Mouse (Mus musculus): ENCODE measurements around the gene Gm38431. TPM values are rescaled to one million over a fixed set of nuclear protein-coding genes. Genes with fewer than 3 reads are reported as not detected.
A peak's percentile ranks its signal among the peaks of the same experiment; 100 is the strongest.
"Not testable (repeated sequence)": the region's sequence is repeated elsewhere in the genome, so short reads cannot be mapped to it uniquely, and the experiment has no call there.

The Gm38431 gene
- total RNA-seq, 4 experiments from 2014 or later: 2.7 to 5.4 (median 4.0) TPM

DNA sequence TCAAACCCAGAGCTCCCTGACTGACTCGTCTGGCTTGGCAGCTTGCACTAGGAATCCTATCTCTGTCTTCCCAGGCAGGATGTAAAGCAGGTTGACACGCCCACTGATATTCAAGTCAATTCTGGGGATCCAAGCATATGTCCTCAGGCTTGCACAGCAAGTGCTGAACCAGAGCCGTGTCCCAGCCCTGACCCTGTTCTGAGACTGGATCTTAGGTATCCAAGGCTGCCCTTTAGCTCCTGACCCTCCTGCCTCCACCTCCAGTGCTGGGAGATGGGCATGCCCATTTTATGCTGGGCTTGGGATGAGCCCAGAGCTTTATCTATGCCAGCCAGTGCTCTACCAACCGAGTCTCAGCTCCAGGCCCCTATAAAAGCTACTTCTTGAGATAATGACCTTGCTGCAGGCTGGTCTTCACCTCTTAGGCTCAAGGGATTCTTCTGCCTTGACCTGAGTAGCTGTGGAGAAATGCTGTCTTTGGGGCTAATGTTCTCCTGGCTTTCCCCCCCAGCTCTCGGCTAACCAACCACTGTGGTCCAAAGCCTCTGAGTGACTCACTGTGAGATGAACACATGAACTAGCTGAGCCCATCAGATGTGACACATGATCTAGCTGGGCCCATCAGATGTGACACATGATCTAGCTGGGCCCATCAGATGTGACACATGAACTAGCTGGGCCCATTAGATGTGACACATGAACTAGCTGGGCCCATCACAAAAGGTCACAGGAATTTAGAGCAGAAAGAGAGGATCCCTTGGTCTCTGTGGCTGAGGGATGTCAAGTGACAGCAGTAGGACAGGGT, 14.2 kb upstream of the Gm38431 start:
- DNase-seq (ENCODE audit: low spot score in 2 of 2): no peak

DNA sequence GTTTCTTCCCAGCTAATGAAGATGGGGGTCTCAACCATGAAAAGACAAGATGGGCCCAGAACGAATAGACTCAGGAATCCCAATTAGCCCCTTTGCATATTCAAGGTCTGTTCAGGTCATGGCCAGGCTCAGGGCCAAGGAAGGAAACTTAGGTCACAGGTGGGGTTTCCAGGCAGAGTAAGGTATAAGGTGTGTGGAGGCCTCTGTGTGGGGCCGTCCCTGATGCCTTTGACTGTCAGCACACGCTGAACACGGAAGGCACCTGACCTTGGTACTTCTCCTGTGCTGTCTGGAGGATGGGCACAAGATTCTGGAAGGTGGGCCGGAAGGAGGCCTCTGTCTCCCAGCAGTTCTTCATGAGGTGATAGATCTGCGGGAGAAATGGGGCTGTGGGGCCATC, 13.0 kb upstream of the Gm38431 start:
- DNase-seq (ENCODE audit: low spot score in 2 of 2): no peak

DNA sequence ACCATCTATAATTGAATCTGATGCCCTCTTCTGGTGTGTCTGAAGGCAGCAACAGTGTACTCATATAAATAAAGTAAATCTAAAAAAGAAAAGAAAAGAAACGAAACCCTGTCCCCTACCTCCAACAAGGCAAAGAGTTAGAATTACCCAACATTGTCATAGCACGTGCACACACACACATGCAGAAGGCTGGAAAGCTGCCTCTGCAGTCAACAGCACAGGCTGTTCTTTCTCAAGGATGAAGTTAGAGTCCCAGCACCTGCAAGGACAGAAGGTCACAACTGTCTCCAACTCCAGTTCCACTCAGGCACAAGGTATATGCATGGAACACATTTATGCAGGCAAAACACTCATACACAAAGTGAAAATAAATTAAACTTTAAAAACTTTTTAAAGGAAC, 10.3 kb upstream of the Gm38431 start:
- DNase-seq (ENCODE audit: low spot score in 2 of 2): no peak

DNA sequence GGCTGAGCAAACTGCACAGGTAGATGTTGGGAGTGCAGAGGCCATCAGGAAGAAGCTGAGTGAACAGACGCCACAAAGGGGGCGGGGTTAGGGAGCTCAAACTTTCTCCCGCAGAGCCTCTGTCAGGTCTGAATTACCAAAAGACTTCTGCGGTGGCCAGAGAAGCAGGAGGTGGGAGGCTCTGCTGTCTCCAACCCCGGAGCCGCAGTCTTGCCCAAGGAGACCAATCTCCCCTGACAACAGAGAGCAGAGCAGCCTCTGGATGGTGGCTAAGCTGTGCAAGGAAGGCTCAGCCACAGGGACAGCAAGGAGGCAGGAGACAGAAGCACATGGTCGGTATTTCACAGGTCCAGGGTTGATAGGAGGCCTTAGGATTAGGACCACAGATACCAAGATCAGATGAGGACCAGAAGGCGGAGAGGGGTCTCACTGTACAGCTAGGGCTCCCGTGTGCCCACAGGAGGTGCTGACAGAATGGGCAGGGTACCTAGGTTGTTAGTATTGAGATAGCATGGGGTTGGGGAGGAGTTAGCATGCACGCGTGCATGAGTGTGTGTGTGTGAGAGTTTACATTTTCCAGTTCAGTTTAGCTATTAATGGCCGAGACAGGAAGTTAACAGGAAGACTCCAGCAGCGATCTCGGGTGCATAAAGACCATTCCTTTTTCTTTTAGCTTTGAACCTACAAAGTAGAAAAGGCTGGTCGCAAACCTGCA, 8.8 kb upstream of the Gm38431 start:
- DNase-seq (ENCODE audit: low spot score in 2 of 2): no peak

DNA sequence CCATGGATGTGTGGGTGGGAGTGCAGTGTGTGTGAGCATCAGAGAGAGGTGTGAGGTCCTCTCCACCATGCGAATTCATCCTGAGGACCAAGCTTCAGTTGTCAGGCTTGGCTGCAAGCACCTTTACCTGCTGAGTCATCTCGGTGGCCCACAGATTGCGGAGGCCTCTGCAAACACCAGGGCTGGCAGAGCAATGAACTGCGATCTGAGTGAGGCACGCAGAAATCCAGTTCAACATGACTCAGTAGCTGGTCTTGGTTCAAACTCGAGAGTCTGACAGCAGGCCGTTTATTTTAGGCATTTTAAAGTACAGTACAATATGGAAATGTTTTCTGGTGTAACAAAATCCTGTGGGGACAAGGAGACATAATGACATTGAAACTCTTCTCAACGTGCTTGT, 6.0 kb upstream of the Gm38431 start:
- peak; percentile 61 to 73 for DNase-seq (ENCODE audit: low spot score in 2 of 2)

DNA sequence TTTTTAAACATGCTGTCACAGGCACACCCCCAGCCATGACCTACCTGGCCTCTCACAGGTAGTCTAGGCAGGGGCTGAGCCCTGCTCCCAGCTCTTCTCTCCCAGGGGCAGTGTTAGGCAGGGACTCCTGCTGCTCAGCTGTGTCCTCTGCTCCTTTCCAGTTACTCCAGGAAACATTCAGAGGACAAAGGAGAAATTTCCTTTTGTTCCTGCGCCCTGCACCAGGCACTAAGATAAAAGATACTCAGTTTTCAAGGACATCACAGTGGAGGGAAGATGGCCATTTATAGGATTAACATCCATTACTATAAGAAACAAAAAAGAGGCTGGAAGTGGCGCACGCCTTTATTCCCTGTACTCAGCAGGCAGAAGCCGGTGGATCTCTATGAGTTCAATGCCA, 4.2 kb upstream of the Gm38431 start:
- DNase-seq (ENCODE audit: low spot score in 2 of 2): no peak

DNA sequence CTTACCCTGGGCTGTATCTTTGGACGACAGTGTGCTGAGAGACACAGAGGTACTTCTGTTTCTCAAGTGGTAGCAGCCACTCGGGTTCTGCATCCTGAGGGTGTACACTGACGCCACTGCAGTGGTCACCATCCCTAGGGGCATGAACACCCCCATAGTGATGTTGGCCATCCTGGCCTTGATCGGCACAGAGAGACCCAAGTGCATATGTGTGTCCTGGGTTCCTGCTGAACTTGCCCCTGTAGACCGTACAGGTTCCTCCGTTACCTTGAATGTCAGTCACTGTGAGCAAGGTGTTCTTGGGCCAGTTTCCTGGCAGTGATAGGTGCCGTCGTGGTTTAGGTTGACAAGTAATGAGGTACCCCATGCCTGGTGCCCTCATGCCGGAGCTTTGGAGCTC, 1.6 kb upstream of the Gm38431 start:
- no peak for DNase-seq (ENCODE audit: low spot score in 2 of 2)

DNA sequence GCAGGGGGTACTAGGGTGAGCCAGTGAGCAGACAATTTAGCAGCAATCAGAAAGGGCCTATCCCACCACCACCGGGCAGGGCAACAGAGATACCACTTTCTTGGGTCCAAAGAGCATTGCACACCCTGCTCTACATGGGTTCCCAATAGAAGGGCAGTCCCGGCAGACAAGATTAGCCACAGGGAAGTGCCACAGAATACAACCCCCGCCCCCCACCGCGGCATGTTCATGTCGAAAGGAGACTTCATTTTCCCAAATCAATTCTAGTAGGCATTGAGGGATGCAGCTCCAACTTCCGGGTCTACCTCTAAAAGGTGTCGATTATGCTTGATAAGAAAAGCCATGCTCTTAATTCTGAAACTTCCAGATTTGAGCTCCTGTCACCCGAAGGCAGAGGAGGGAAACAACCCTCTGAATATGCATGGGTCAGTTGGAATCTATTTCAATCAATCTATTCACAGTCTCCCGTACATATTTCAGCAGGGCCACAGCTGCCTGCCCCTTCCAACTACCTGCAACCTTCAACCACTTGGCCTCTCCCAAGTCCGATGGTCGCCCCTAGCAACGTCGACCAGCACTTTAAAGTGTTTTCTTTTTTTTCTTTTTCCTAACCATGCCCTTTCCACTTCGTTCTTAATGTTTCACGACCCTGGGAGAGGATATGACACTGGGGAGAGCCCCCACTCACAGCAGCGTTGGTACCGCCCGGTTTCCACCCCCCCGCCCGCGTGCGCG, 658 bp downstream of the Gm38431 start:
- DNase-seq (ENCODE audit: low spot score in 2 of 2): no peak

DNA sequence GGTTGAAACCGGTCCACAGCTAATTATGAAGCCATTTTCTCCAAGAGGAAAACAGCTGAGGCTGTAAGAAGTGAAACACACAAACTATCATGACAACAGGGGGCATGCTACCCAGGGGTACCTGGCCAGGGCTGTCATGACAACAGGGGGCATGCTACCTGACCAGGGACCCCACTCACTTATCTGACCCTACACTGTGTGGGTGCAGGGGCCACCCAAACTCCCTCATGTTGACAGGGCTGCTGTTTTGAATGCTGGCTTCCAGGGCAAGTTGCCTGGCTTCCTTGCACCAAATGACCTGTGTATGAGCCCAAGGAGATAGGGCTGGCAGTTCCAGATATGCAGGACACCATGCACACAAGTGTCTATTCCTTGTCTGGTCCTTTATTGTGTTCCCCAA, 1.3 kb downstream of the Gm38431 start:
- DNase-seq (ENCODE audit: low spot score in 2 of 2): no peak

DNA sequence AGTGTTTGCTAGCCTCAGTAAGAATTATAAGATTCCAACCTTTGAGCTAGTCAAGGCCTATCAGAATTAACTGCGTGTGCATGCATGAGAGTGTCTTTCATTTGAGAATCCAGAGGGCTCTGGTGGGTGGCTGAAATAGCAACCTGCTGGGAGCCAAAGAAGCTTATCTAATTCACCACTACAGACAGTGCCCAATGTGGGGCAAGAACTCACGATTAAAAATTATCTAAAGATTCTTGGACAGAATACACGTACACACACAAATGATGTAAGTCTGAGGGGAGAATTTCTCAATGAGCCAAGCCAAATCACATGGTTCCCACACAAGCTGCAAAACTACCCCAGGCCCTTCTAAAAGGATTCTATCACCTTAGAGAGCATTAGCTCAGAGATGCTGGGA, 8.5 kb downstream of the Gm38431 start:
- DNase-seq (ENCODE audit: low spot score in 2 of 2): no peak

DNA sequence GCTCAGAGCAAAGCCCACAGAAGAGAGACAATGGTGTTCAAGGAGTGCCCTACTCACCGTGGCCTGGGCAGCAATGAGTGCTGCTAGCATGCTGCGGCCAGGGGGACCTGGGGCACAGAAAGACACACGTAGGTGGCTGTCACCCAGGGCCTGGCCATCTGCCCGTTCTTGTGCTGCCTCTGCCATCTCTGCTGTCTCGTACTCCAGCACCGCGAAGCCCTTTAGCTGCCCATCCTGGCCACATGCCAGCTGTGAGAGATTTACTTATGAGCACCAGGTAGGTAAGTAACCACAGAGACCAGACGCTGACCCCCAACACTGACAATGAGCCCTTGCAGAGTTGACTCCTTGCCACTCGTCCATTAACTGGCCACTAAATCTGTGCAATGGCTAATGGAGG, 10.7 kb downstream of the Gm38431 start:
- no peak for DNase-seq (ENCODE audit: low spot score in 2 of 2)

DNA sequence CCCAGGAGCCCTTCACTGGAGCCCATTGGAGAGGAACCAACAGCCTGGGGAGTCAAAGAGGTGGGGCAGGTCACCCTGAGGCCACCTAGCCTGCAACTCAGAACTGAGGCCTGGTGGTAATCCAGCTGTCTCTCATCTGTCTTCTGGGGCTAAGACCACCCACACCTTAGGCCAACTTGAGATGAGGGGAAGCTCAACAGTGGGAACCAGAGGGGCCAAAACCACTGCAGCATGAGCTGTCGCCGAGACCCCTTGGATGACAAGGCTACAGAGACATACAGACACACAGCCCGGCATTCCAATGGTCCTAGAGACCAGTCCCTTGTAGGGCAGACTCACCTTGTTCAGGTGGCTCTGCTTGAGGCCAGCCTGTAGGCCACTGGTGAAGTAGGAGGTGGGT, 16.2 kb downstream of the Gm38431 start:
- DNase-seq (ENCODE audit: low spot score in 2 of 2): no peak

DNA sequence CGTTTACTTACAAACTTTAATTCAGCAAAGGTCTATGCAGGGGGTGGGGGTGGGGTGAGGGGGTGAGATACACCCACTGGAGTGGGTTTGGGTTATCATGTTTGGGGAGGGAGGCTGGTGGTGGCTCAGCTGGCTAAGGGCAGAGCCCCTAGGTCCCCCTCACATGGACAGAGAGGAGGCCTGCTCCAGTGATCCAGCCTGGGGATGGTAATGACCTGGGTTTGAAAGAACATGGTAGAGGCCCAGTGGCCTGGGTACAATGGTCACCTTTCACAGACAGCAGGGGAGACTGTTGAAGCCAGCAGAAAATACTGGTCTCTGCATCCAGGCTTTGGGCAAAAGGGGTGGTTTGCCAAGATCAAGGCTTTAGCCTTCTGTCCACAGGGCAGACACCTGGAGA, 17.6 kb downstream of the Gm38431 start:
- DNase-seq (ENCODE audit: low spot score in 2 of 2): no peak

DNA sequence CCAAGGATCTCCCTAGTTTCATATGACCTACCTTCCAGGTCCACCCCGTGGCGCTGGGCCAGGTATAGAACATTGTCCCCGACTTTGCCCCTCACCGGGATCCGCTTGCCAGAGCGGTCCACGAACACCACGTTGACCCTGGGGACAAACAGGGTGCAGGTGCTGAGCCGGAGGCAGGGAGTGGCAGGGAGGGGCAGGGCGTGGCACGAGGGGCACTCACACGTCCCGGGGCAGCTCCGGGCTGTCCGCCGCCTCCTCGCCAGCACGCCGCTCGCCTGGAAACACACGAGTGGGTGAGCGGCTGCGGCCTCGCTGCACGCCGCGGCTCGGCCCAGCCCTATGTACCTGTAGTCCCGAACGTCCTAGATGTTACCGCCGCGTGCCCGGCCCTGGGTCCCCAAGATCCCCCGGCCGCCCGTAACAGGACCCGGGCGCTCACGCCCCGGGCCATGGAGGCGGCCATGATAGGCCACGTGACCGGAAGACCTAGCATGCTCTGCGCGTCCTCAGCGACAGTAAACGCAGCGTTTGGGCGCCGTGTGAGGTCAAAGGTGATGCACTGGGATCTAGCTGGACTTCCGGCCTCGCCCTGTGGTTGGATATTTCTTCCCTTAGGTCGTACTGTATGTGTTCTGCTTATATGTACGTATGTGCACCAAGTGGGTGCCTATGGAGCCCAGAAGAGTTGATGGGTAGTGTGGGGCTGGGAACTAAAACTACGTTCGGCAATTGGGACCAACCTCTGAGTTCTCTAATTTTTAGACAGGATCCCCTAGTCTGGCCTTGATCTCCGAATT, 18.6 kb downstream of the Gm38431 start, which contains the start of the genes Gm49373 and Fdx1l:
Gene Gm49373, minus strand, starts transcription at position 53 of the 797 bp plus-strand sequence.
Gene Fdx1l, minus strand, starts transcription at position 571 of the 797 bp plus-strand sequence.
- DNase-seq (ENCODE audit: low spot score in 2 of 2): peak; percentile 89 to 94

DNA sequence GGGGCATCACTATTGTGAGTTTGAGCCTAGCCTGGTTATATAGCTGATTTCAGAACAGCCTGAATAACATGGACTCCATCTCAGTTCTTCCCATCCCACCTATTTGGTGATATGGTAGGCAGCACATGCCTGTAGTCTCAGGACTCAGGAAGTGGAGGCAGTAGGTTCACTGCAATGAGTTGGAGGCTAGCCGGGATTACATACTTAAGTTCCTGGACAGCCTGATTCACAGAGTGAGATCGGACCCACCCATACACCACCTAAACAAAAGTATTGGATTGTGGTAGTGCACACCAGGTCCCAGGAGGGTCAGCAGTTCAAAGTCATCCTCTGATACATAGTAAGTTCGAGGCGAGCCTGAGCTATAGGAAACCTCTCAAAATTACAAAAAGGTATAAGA, 19.2 kb downstream of the Gm38431 start:
- DNase-seq (ENCODE audit: low spot score in 2 of 2): no peak

DNA sequence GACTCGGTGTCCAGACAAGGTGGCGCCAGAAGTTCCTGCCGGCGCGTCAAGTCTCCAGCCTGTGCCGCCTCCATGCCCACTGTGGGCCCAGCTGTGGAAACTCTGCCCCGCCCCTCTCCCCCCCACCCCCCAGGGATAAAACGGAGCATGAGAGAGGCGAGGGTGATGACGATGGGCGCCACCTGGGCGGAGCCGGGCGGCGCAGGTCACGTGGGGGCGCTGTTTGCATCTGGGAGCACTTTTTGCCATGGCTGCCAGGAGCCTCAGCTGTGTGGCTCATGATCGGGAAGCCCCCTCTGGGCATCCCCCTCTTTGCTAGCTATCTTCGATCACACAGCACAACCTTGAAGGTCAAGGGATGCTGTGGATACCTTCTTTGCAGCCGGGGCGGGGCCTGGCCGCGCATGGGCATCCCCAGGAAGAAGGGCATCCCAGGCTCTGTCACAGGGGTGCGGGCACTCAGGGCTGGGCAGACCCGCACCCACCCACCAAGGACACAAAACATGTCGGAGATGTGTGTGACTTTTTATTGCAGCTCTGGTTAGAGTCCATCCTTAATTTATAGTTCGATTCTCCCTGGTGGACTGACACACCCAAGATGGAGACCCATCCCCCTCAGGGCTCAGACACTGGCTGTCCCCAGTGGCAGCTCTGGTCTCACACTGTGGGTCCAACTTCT, 24.7 kb downstream of the Gm38431 start, which contains the start of gene Zglp1:
Gene Zglp1, minus strand, starts transcription at position 88 of the 679 bp plus-strand sequence.
- no peak for DNase-seq (ENCODE audit: low spot score in 2 of 2)

DNA sequence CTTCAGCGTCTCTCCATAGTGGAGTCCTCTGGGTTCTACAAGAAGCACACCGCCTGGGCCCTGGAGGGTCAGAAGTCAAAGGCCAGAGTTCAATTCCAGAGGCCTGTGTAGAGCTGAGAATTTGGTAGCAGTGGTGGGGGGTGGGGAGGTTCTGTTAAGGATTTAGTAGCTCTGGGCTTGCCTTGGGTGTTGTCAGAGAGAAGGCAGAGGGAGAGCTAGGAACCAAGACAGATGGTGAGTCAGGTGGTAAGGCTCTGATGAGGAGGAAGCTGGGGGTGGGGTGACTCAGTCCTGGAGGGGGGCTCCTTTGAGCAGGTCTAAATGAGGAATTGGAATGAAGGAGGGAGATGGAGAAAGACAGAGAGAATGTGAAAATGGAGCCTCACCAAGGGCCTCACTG, 28.9 kb downstream of the Gm38431 start:
- DNase-seq (ENCODE audit: low spot score in 2 of 2): peak; percentile 55 to 69

DNA sequence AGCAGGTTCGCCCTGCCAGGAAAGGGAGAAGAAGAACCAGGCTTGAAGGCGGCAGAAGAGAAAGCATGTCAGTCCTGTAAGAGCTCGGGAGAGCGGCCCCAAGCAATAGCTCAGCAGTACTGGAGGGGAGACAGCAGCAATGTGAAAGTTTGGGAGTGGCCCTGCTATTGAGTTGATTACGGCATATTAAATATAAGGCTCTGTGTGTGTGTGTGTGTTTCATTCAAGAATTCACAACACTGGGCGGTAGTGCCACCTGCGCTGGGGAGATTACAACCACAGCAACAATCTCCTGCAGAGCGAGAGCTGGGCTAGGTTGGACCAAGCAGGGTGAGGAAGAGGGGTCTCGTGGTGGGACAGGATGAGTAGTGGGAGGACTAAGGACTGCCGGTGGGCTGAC, 40.2 kb downstream of the Gm38431 start:
- no peak for DNase-seq (ENCODE audit: low spot score in 2 of 2)

DNA sequence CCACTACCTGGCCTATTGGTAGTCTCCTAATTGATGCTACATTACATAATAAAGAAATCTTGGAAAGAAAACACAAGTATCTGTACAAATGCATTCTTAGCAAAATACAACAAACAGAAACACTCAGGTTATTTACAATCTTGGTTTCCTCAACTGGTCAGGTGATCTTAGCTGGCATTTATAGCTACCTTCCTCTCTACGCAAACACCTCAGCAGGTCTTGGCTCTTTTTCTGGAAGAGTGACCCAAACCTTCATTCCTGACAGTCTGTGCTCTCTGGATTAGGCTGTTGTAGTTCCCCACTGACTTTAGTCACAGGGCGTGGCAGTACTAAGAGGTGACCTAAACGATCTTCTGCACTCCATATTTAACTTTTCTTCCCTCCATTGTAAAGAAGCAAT, 46.6 kb downstream of the Gm38431 start:
- DNase-seq (ENCODE audit: low spot score in 2 of 2): no peak

DNA sequence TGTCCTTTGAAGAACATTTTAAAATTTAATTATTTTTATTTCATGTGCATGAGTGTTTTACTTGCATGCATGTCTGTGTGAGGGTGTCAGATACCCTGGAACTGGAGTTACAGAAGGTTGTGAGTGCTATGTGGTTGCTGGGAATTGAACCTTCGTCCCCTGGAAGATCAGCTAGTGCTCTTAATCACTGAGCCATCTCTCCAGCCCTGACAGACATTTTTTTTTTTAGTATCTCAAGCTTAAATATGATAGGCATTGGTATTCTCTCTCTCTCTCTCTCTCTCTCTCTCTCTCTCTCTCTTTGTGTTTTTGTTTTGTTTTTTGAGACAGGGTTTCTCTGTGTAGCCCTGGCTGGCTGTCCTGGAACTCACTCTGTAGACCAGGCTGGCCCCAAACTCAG, 47.0 kb downstream of the Gm38431 start:
- not testable (repeated sequence) for DNase-seq (ENCODE audit: low spot score in 2 of 2)

DNA sequence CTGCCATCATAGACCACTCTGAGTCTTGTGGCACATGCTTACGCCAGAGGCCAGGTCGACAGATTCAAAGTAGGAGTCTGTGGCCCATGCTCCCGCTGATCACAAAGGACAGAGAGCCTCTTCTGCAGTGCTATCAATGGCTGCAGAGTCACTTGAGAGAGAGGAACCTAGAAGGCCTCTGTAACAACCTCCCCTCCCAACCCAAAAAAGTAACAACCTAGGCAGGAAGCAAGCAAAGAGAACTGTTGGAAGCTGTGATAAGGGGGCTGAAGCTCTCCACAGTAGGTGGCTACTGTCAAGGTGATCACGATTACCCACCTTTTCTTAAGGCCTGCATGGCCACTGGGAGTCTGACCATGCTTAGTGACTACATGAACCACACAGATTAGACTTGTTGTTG, 48.2 kb downstream of the Gm38431 start:
- DNase-seq (ENCODE audit: low spot score in 2 of 2): no peak
